Mouse (Mus musculus) ES-E14 (cell line): ENCODE measurements around the gene Cacna1d.

ENCODE experiments used
- MAFK ChIP-seq: IDR thresholded peaks from 2 replicates; pipeline ENCODE4 v1.6.1; 2014; ENCODE audit warnings: mild to moderate bottlenecking, low read depth, low read length, inconsistent platforms; ENCODE audit not compliant: insufficient read depth
- ZC3H11A ChIP-seq: IDR thresholded peaks from 2 replicates; pipeline ENCODE4 v1.6.1; 2012; ENCODE audit warnings: low read depth, mild to moderate bottlenecking, inconsistent platforms, low read length, borderline replicate concordance
- ZNF384 ChIP-seq: IDR thresholded peaks from 2 replicates; pipeline ENCODE4 v1.6.1; 2012; ENCODE audit warnings: low read depth, low read length, inconsistent platforms

DNA sequence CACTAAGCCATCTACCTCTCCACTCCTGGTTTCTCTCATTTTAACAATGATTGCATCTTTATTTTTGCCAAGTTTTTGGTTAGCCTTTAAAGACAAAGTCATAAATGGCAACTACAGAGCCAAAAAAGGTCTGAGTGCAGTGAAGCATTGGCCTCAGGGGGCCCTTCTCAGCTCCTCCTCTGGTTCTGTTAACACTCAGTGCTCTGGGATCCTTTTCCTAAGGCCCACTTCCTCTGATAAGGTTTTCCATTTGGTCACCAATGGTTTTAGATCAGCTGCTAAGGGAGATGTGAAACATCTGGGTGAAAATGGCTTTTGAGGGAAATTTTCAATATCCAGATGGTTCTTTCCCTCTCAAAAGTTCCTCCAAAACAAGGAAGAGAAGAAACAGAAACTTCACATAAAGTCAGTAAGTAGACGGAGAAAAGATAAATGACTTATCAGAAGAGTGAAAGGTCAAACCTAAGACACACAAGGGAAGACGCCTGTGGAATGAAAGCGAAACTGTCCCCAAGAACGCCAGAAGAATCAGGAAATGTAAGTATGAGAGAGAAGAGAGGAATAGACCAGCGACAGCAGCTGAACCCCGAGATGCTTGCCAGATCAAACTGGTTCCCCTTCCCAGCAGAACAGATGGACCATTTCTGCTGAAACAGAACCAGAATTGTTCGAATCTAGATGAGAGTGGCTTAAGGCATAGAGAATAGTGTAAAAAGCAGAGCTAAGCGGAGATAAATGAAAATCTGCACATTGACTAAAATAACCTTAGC is 85.6 kb downstream of the Cacna1d start:
- TF ChIP-seq ZNF384, result no peak
- TF ChIP-seq ZC3H11A, result no peak
- TF ChIP-seq MAFK, result no peak
